Mouse (Mus musculus) E14TG2a.4 (cell line): ENCODE results near the gene Pigb.

Source experiments
- CTCF ChIP-seq: conservative IDR thresholded peaks from 2 replicates; pipeline ENCODE4 v1.5.1; 2014; ENCODE audit warnings: low read length
- POU5F1 ChIP-seq: IDR thresholded peaks from 2 replicates; pipeline ENCODE4 v1.6.1; 2014; ENCODE audit warnings: low read length, borderline replicate concordance

GRCm38 (mm10) chr9:73068688-73069087, 28.5 kb upstream of the Pigb start:
- TF ChIP-seq CTCF (no peak), POU5F1 (no peak)
